Comparison of ENCODE assay signal across 8 mouse cellular contexts in genomic region chr14:78287906-78288800, GRCm38 (mm10). TPM values are rescaled to one million over a fixed set of nuclear protein-coding genes. Genes with fewer than 3 reads are reported as not detected.
DNase-seq lines count a peak whose midpoint lies in the region; ATAC-seq and TF ChIP-seq lines count a peak whose summit lies in the region.
"Had no signal": no experiment of that assay in that cellular context is flagged by ENCODE, and none has a peak within 500 bp of the region (broad histone marks: within the 10 kb centered on the region; RNA-seq: fewer than 3 reads in every experiment).

No protein-coding gene starts in this region.

- H3K9me3 ChIP-seq in ES-E14 (ENCODE audit: control insufficient read depth, insufficient read depth, low read depth, low read length) = no peaks in the 10 kb centered on the region
- no peaks in the 10 kb centered on the region for H3K9me3 ChIP-seq in embryonic facial prominence, embryonic 14.5 days (ENCODE audit: control insufficient read depth, low read length)
- H3K9me3 ChIP-seq in neural tube, embryonic 11.5 days (ENCODE audit: control insufficient read depth, low read length) = no peaks in the 10 kb centered on the region

- peaks cover 13 to 26% of the 10 kb centered on the region in 2 experiments for H3K4me1 ChIP-seq in ES-E14 (ENCODE audit: control insufficient read depth in 2 of 2, insufficient read depth in 2 of 2, low read length in 2 of 2, poor library complexity in 1 of 2)
- 0 out of 2 replicates have a peak, but pooled peaks cover 3% of the 10 kb centered on the region for H3K4me1 ChIP-seq in embryonic facial prominence, embryonic 14.5 days (ENCODE audit: control insufficient read depth, insufficient read depth, low read length)
- H3K4me1 ChIP-seq in neural tube, embryonic 11.5 days (ENCODE audit: control insufficient read depth, insufficient read depth, low read length) = peaks cover 9% of the 10 kb centered on the region; the same call in 1 of the 2 replicates

- 0 out of 2 replicates have a peak, but pooled peaks cover 5% of the 10 kb centered on the region for H3K27me3 ChIP-seq in embryonic facial prominence, embryonic 14.5 days (replicated peaks; ENCODE audit: control insufficient read depth, insufficient read depth, low read length)
- no peaks in the 10 kb centered on the region for H3K27me3 ChIP-seq in neural tube, embryonic 11.5 days (ENCODE audit: control insufficient read depth, insufficient read depth, low read length)

- no peak overlapping the region for H3K4me2 ChIP-seq in embryonic facial prominence, embryonic 14.5 days (ENCODE audit: low read depth, low read length)
- H3K4me2 ChIP-seq in neural tube, embryonic 11.5 days (ENCODE audit: low read depth) = no peak overlapping the region

- H3K27ac ChIP-seq in ES-E14 (ENCODE audit: insufficient read depth, low read depth, low read length, poor library complexity, severe bottlenecking) = no peak overlapping the region; the same call in 1 of the 2 replicates
- no peak overlapping the region for H3K27ac ChIP-seq in embryonic facial prominence, embryonic 14.5 days (replicated peaks; ENCODE audit: low read depth, low read length)
- no peak overlapping the region for H3K27ac ChIP-seq in neural tube, embryonic 11.5 days (ENCODE audit: low read depth, low read length)

- 35% methylated on average over 7 of the region's 7 CpGs for WGBS in embryonic facial prominence, embryonic 14.5 days
- 38% methylated on average over 7 of the region's 7 CpGs for whole genome bisulfite sequencing in neural tube, embryonic 11.5 days

- ATAC-seq in embryonic facial prominence, embryonic 14.5 days (ENCODE audit: low read depth) = no peak
- ATAC-seq in neural tube, embryonic 11.5 days (ENCODE audit: insufficient read depth, low FRiP score, low TSS enrichment) = no peak

- intact Hi-C loops in left cerebral cortex, postnatal 14 days (cut with DNase I) = loop anchor here (5.0 kb wide), 2 partner anchors 194 to 1146 kb away; no protein-coding TSS in a partner anchor

- DNase-seq in left cerebral cortex, postnatal 14 days (ENCODE audit: low spot score in 2 of 2) = peak; percentile 69 to 79
- DNase-seq in left cerebral cortex, adult 11 months (ENCODE audit: low spot score) = no peak
- DNase-seq in ES-E14 (ENCODE audit: low read depth, low spot score) = no peak
- DNase-seq in adrenal gland, postnatal 14 days = peak; percentile 51
- peak; percentile 60 for DNase-seq in embryonic facial prominence, embryonic 14.5 days (ENCODE audit: low spot score)
- peak; percentile 13 for DNase-seq in layer of hippocampus, adult 9-11 months
- DNase-seq in neural tube, embryonic 11.5 days (ENCODE audit: low spot score) = peak; percentile 70

- in situ Hi-C loops in ES-E14 (cut with MboI; ENCODE audit: low sequenced_read_pairs in 2 of 2, unreplicated experiment in 2 of 2) = no loop called here

- no peak overlapping the region for H3K9ac ChIP-seq in ES-E14 (ENCODE audit: insufficient read depth, low read depth, low read length, poor library complexity, severe bottlenecking)
- H3K9ac ChIP-seq in embryonic facial prominence, embryonic 14.5 days (ENCODE audit: low read depth, low read length) = no peak overlapping the region
- no peak overlapping the region for H3K9ac ChIP-seq in neural tube, embryonic 11.5 days (ENCODE audit: low read length)

- no peak overlapping the region for H3K4me3 ChIP-seq in ES-E14 (ENCODE audit: insufficient read depth in 1 of 2, low read depth in 1 of 2, low read length in 2 of 2, poor library complexity in 1 of 2, severe bottlenecking in 1 of 2)
- no peak overlapping the region for H3K4me3 ChIP-seq in embryonic facial prominence, embryonic 14.5 days (ENCODE audit: low read depth, low read length)
- no peak overlapping the region for H3K4me3 ChIP-seq in neural tube, embryonic 11.5 days (ENCODE audit: low read depth, low read length)

- no peaks in the 10 kb centered on the region for H3K36me3 ChIP-seq in ES-E14 (ENCODE audit: control insufficient read depth, insufficient read depth, low read length, poor library complexity, severe bottlenecking)
- H3K36me3 ChIP-seq in embryonic facial prominence, embryonic 14.5 days (ENCODE audit: control insufficient read depth, insufficient read depth, low read length) = no peaks in the 10 kb centered on the region
- no peaks in the 10 kb centered on the region for H3K36me3 ChIP-seq in neural tube, embryonic 11.5 days (ENCODE audit: control insufficient read depth, insufficient read depth, low read length)

TF ChIP-seq in ES-E14, 5 proteins besides CTCF, POLR2A, EP300 and RAD21:
- no peak for TF ChIP-seq HCFC1 (IDR thresholded peaks at IDR 0.05; ENCODE audit: borderline replicate concordance, insufficient read depth, low read length)
- 0 out of 2 replicates have a peak, but pooled peaks have one; percentile 59 for TF ChIP-seq ZC3H11A (IDR thresholded peaks at IDR 0.05; ENCODE audit: borderline replicate concordance, low read depth, low read length)
- TF ChIP-seq CHD2 (IDR thresholded peaks at IDR 0.05; ENCODE audit: low read depth, low read length) = no peak

RNA-seq across cellular contexts. Expression of gene Tnfsf11, which starts 19.7 kb away (rescaled TPM):
- total RNA-seq in left cerebral cortex, postnatal 14 days (2021) = under 1 TPM in 1 of 2 experiments, not detected in 1; 0.30 TPM
- 2.9 and 11.8 TPM in 2 replicates for total RNA-seq in ES-E14 (2012; rRNA removed)
- 1.8 TPM in 1 of 2 replicates, not detected in the other for total RNA-seq in adrenal gland, postnatal 14 days (2021)
- polyA plus RNA-seq in embryonic facial prominence, embryonic 14.5 days (2014; fragmentation: Nextera tagmentation; extraction: Ambion mirVana) = 2.3 and 3.1 TPM in 2 replicates
- 0.27 TPM in 1 of 2 replicates, not detected in the other for polyA plus RNA-seq in neural tube, embryonic 11.5 days (2014; fragmentation: Nextera tagmentation; extraction: Ambion mirVana)
- total RNA-seq: gastrocnemius, postnatal 4 days had no signal

Comparison
In these comparisons a context has a peak if more than half of its experiments do, and no peak if none do; other contexts are left out.
1. DNase-seq: peak in left cerebral cortex, postnatal 14 days (2 of 2), adrenal gland, postnatal 14 days (single experiment), embryonic facial prominence, embryonic 14.5 days (single experiment), layer of hippocampus, adult 9-11 months (single experiment) and neural tube, embryonic 11.5 days (single experiment); none in left cerebral cortex, adult 11 months (single experiment) and ES-E14 (single experiment).